Mouse (Mus musculus) urinary bladder, postnatal 10 days (tissue): Measurements from ENCODE around the gene Gm11992.

Experiments
- DNase-seq: peaks from one replicate; pipeline ENCODE4 v3.0.0; 2022; ENCODE audit warnings: low spot score

Gm11992 gene

DNA sequence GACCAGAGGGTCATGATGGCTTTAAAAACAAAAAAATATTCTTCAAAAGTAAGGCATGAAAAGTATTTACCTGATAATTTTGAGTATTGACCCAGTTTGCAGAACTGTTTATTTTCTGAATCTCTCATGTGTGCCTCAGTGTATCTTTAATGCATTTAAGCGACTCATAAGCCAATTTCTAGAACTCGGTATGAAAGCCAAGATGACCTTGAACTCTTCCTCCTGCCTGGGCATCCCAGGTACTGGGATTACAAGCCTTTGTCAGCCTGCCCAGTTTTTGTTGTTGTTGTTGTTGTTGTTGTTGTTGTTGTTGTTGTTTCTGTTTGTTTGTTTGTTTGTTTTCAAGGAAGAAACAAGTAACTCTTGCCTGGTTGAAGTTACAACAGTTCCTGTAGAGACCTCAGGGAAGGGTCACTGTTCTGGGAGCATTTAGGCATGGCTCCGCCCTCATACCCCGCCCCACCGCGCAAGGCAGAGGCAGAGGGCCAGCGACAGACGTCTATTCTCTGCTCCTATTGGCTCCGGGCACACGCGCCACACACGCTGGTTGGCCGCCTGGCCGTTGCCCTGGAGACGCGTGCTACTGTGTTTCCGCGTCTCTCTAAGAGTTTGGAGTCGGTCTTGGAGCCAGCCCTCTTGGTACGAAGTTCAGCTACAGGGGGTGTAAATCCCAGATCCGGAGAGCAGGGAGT is at the start of gene Gm11992:
Gene Gm11992 (plus strand): TSS at position 584 of the 692 bp plus-strand sequence.
- peak; percentile 23 for DNase-seq

DNA sequence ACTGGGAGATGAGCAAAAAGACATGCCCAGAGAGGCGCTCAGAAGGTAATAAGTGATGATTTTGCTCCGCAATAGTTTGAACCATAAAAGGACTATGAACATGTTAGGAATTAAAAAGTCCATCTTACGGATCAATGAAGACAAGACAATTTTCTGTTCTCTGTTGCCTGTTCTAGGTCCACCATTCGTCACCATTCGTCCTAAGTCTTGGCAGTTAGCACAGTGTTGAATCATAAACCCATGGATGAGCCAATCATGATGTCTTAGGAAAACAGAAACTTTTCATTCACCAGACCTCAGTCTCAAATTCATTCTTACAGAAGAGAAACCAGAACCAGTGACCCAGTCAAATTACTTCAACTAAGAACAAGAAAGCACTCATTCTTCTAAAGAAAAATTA is 39.6 kb upstream of the Gm11992 start:
- no peak for DNase-seq

- DNase-seq, result no peak
Observed at GRCm38 (mm10) chr11:9010416-9010815, 38.0 kb upstream of the Gm11992 start.

- DNase-seq, result peak; percentile 53
Observed at GRCm38 (mm10) chr11:9010853-9011339, 37.5 kb upstream of the Gm11992 start, which contains the start of gene Hus1. Gene Hus1 (minus strand): TSS chr11:9011191.

DNA sequence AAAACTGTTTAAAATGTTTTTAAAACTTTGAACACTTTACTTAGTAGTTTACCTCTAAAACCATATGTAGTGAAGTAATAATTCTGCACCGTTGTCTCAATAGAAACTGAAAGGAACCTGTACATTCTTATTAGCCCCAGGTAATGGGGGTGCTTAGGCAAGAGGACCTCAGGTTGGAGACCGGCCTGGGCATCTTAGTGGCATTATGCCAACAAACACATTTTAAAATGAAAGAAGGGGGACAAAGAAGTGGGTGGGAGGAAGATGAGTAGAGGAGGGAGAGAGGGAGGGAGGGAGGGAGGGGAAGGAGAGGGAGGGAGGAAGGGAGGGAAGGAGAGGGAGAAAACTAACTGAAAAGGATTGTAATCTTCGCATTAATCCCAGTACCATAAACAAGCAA is 37.0 kb upstream of the Gm11992 start:
- no peak for DNase-seq

GRCm38 (mm10) chr11:9014740-9015139 is 33.7 kb upstream of the Gm11992 start:
- no peak for DNase-seq

DNA sequence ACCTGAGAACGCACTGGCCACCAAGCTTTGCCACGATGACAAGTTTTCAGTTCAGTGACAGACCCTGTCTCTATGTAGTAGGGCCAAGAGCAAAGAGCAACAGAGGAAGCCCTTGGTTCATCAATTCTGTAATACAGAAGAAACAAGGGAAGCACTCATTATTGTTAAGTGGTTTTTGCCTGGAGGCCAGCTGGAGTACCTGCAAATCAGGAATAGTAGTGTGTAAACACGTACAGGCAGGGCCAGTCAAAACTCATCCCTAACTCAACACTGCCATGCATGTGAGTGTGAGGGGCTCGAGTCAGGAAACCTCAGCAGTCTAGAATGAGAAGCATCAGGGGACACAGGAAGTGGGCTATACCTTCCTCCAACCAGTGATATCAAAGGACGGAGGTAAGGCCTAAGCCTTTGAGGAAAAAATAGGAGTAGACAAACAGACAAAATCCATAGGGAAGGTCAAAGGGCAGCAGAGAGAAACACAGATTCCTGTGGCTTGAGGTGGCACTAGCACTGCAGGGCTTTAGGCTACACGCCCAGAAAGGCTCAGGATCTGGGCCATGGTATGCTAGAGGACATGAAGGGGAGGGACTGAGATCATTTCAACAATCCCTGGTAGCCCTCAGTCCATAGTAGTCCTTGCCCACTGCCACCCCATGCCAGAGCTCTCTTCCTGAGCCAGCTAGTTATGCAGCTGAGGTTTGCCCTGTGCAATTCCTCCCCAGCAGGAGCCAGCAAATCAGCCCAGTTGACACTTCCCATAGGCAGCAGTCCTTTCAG is 29.7 kb upstream of the Gm11992 start:
- DNase-seq, result no peak

GRCm38 (mm10) chr11:9020207-9020606 is 28.2 kb upstream of the Gm11992 start:
- DNase-seq, result no peak

DNA sequence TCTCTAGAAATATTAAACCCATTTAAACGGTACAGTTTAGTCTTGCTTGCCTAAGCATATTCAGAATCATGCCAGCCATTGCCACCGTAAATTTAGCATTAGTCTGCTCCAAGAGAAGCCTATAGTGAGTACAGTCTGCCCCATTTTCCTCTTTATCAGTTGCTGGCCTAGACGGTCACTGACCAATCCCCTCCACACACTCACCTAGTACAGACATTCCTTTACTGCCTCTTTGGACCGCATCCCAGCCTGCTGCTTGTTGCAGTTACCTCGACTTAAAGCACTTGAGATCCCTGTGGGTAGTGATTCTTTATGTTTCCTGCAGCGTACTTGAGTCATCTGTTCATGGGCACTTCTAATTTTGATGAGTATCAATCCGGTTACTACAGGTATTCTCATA is 23.6 kb upstream of the Gm11992 start:
- no peak for DNase-seq

DNA sequence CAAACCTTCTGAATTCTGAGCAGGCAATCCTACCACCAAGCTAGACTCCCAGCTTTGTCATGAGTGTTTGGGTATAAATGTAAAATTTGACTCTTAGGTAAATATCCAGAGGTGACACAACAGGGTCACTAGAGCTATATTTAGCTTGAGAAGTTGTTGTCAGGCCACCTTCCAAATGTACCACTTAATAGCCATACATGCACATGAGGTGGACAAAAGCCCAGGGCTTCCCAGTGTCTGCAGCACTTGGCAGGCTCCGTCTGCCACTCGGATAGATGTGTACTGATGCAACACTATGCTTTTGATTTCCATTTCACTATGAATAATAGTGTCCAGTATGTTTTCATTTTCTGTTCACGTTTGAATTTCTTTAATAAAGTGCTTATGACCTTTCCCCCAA is 23.2 kb upstream of the Gm11992 start:
- no peak for DNase-seq

GRCm38 (mm10) chr11:9031530-9031929 is 16.9 kb upstream of the Gm11992 start:
- no peak for DNase-seq

GRCm38 (mm10) chr11:9046546-9046945 is 1.8 kb upstream of the Gm11992 start:
- DNase-seq, result no peak

DNA sequence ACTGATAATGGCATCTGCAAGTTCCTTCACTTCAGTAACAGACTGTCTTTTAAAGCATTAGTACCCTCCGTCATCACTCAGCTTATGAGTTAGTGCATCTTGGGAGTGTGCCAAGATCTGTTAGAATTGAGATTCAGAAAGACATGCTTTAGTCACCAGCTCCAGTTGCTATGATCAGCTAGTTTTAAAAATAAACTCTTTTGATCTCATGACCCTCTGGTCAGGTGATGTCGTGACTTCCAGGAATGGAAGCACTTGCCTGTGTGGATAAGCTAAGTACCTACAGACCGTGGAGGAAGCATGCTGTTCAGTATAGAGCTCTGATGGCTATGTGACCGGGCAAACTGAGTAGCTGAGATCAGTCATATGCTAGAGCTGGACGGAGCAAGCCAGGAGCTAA is 1.4 kb upstream of the Gm11992 start:
- DNase-seq, result no peak

DNA sequence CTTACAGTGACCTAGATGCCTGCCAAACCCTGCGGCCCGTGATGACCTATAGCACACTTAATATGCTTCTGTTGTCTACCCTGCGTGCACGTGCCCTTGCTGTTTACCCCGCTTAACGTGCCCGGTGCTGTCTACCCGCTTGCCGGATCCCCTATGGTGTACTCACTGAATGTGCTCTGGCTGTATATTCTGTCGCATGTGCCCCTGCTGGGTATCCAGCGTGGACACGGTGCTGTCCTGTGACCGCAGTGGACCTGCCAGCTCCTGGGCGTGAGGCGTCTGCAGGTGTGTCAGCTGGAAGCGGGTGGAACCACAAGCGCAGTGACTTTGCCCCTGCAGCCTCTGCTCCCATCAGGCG is 288 bp downstream of the Gm11992 start, which contains the start of gene Sun3:
Gene Sun3 (minus strand): TSS at position 289 of the 358 bp plus-strand sequence.
- DNase-seq, result no peak

DNA sequence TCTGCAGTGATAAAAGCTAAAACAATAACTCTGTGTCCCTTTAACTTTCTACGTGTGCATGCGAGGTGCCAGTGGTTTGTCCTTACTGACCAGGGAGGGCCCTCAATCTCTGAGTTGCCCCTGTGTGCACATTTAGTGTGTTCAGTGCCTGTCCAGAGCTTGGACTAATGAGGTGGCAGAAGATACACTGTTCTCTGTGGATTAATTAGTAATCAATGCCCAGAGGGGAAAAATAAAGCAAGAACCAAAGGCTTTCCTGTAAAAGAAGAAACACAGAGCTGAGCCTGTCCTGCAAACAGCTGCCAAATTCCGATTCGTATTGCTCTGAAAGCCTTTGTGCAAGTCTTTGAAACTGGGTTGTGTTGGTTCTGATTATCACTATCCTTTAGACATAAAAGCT is 1.8 kb downstream of the Gm11992 start:
- no peak for DNase-seq

- DNase-seq, result no peak
Observed at GRCm38 (mm10) chr11:9051895-9052294, 3.5 kb downstream of the Gm11992 start.

DNA sequence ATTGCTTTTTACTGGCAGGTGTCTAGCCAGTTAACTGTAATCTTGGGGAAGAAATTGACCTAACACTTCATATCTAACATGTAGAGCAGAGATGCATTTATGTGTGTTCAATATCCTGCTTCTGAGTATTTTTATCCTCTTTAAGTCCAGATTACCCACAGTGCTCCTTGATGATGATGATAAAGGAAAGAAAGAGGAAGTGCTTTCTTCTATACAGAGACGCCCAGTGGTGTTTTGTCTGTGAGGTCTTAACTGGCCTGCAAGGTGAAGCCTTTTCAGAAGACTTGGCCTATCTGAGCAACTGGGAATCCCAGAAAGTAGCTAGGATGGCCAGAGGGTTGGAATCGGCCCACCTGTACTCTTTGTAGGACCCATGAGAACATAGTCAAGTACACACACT is 8.5 kb downstream of the Gm11992 start:
- no peak for DNase-seq

DNA sequence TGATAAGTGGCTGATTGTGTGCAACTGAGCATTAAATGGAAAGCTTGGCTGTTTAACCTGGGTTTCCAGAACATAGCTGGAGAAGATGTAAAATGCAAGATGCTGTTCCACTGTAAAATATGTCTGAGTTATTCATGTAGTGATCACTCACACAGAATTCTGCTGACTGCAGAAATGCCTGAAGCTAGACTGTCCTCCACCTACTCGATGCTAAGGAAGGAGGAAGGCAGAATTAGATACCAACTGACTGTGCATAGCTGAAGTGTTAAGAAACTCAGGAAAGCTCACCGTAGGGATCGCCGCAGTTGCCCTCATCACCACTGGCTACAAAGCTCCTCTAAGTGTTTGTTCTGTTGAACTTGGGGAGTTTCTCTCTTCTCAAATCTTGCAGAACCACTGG is 9.3 kb downstream of the Gm11992 start:
- DNase-seq, result no peak

DNA sequence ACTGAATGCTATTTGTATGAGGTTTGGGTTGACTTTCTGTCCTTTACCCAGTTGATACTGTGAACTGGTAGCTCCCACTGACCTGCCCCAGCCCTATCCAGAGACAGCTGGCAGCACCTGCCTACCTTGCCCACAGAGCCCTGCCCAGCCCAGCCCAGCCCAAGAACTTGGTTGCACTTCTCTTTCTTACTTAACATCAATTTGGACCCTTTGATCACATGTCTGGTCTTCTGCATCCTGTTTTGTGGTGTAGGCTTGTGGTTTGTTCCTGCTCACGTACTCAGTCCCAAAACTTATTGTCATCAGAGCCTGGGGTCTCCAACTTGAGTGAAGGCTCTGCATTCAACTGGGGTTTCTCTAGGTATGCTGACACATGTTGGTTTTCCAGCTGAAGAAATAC is 11.6 kb downstream of the Gm11992 start:
- no peak for DNase-seq

DNA sequence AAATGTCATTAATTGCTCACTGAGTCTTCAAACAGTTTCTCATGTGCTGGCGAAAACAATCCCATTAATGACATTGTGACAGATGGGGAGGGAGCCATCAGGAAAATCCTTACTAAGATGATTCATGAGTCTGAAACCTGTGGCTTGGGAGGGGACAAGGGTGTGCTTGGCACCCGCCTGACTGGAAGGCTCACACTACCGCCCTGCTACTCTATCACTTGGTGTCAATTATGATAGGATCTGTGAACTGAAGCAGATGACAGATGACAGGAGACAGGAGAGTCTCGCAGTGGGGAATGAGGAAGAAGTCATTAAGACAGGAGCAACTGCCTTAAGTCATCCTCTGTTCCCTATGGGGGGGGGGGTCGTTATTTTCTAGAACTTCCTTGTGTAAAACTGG is 12.1 kb downstream of the Gm11992 start:
- no peak for DNase-seq

DNA sequence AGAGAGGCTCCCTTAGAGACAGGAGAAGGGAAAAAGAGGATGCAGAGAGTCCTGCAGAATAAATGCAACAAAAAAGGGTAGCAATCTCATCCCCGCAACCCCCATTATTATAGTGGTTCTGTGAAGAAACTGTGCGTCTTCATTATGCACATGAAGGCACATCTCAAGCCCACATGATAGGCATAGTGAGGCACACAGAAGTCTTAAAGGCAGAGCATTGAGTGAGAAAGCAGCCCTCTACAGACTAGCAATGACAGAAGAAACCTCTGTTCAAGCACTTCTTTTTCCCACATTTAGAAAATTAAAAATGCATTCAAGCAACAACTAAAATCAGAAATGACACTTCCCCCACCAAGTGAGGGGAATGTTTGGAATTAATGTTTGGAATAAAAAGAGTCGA is 28.1 kb downstream of the Gm11992 start:
- no peak for DNase-seq

DNA sequence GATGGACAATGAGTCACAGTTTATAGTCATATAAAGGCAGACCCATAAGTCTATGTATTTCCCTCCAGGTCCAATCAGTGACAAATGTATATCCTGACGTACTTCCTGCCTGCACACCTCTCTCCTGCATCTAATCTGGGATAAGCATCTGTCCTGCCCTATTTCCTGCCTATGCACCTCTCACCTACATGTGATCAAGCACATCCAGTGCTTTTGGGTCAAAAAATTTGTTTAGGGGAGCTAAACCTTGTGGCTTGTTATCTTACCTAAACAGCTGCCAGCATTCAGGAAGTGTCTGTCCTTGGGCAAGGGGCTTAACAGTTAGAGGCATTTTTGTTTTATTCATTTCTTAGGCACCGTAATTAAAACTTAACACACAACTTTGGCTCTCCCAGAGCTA is 64.8 kb downstream of the Gm11992 start:
- no peak for DNase-seq

DNA sequence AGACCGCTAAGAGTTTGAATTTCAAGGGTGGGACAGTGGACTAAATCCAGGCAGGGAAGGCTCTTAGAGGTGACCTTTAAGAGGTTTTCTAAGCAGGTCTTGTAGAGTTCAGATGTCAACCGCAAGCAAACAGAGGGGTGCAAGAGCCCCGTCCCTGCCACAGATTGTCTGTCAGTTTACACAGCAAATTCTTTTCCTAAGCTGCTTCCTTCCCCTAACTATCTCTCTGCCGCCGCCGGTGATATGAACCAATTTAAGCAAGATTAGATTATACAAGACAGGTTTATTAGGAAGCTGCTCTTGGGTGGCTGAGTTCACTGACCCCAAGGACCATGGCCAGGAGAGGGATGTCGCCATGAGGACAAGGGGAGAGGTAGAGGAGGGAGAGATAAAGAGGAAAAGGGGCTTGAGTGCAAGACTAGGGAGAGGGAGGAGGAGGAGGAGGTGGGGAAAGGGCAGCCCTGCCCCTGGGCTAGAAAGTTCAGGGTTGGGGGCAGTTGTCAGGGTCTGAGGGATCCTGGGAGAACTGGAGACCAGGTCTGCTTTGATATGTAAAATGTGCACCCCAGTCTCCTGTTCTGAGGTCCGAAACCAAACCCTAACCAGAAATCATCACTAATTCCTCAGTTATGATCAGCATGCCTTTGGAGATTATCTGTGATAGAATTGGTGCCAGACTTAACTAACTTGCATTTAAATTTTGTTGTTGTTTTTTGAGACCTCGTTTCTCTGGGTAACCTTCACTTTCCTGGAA is 67.2 kb downstream of the Gm11992 start:
- DNase-seq, result no peak
